Mouse (Mus musculus) heart, postnatal 14 days (tissue): ENCODE data around the gene Plekhj1. TPM values are rescaled to one million over a fixed set of nuclear protein-coding genes. Genes with fewer than 3 reads are reported as not detected.

Source experiments
- DNase-seq, 2 experiments: peaks; one replicate each; pipeline ENCODE4 v3.0.0; 2021 to 2022
- intact Hi-C: fragments of 180-260 bp; cut with DNase I; formaldehyde crosslinking; loops from one replicate; pipeline ENCODE4 v1.15.1; 2025
- total RNA-seq, 2 experiments: library from RNA; stranded (reverse); gene quantifications; 2 replicates each; pipeline ENCODE4 v1.2.3; 2021

Plekhj1 gene
- total RNA-seq, 2 experiments from 2014 or later = 35.7 to 36.3 TPM

DNA sequence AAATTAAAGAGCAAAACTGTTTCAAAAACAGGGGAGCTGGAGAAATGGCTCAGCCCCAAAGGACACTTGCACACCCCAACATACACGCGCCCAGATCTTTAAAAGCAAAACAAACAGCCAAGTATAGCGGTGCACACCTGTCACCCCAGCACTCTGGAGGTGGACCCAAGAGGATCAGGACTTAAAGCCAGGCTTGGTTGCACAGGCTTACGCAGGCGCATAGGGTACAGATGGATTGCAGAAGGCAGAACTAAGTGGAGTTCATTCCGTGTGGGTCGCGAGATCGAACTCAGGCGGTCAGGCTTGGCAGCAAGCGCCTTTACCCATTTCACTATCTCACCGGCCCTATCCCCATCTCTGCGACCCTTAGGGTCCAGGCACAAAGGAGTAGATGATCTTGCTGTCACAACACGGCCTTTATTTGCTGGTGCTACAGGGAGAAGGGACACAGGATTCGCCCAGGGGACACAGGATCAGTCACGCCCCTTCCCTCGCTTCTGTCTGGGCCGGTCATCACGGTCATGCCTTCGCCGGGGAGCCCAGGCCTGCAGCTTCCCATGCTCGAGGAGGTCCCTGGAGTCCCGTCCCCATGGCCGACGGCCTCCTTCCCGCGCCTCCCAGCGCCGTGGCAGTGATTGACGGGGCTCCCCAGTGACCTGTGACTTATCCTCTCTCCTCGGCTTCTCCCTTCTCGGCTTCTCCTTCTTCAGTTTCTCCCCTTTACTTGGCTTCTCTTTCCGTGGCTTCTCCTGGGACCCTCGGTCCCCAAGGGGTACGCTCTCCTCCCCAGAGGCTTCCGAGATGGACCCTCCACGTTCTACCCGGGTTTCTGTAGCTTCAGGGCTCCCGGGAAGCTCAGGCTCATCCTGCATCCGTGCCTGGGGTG, 9.9 kb upstream of the Plekhj1 start:
- DNase-seq = no peak
- intact Hi-C loops = no loop called here

DNA sequence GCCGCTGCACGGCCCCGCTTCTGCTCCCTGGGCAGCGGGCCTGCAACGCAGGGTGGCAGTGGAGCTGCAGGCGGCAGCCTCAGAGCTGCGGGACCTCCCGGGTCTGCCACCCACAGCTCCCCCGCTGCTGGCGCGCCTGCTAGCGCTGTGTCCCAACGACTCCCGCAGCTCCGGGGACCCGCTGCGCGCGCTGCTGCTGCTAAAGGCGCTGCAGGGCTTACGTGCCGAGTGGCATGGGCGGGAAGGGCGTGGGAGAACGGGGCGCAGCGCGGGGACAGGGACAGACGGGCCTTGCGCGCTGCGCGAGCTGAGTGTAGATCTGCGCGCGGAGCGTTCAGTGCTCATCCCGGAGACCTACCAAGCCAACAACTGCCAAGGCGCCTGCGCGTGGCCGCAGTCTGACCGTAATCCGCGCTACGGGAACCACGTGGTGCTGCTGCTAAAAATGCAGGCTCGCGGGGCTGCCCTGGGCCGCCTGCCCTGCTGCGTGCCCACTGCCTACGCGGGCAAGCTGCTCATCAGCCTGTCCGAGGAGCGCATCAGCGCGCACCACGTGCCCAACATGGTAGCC, 8.7 kb upstream of the Plekhj1 start:
- intact Hi-C loops = no loop called here
- peak; percentile 73 to 76 for DNase-seq

DNA sequence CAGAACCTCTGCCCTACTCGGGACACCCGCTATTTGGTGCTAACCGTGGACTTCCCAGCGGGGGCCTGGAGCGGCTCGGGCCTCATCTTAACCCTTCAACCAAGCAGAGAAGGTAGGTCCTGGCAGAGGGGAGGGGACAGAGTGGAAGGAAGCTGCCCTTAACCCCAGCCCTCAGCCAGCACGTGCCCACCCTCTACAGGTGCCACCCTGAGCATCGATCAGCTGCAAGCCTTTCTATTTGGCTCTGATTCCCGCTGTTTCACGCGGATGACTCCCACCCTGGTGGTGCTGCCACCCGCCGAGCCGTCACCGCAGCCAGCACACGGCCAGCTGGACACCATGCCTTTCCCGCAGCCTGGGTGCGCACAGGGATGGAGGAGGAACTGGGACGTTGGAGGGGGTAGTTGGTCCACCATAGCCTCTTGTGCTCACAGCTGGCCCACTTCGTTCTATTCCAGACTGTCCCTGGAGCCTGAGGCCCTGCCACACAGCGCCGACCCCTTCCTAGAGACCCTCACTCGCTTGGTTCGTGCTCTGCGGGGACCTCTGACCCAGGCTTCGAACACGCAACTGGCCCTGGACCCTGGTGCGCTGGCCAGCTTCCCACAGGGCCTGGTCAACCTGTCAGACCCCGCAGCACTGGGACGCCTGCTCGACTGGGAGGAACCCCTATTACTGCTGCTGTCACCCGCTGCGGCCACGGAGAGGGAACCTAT, 8.1 kb upstream of the Plekhj1 start:
- no peak for DNase-seq
- intact Hi-C loops = no loop called here

DNA sequence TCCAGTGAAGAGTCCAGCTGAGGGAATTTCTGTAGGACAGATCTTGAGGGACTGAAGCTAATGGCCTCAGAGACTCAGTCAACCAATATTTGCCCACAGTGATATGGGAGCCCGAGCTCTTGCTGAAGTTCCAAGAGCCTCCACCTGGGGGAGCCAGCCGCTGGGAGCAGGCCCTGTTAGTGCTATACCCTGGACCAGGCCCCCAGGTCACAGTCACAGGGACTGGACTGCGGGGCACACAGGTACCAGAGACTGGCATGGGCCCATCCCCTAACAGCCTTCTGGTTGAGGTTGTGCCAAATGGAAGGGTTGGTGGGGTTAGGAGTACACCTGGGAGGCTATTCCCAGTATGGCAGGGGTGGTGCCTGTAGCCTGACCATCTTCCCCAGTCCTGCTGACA, 7.5 kb upstream of the Plekhj1 start:
- intact Hi-C loops = no loop called here

DNA sequence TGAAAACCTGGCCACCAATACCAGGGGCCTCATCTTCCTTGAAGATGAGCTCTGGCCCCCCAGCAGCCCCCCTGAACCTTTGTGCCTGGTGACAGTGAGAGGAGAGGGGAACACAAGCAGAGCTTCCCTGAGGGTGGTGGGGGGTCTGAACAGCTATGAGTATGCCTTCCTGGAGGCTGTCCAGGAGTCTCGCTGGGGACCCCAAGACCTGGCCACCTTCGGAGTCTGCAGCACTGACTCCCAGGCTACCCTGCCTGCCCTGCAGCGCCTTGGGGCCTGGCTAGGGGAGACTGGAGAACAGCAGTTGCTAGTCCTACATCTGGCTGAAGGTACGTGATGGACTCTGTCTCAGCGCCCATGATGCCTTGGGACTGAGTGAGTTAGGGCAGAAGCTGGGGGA, 6.9 kb upstream of the Plekhj1 start:
- no peak for DNase-seq
- intact Hi-C loops = no loop called here

More for the DNA sequence above, 7.5 kb upstream of the Plekhj1 start:
- DNase-seq = peak; percentile 70 to 87

DNA sequence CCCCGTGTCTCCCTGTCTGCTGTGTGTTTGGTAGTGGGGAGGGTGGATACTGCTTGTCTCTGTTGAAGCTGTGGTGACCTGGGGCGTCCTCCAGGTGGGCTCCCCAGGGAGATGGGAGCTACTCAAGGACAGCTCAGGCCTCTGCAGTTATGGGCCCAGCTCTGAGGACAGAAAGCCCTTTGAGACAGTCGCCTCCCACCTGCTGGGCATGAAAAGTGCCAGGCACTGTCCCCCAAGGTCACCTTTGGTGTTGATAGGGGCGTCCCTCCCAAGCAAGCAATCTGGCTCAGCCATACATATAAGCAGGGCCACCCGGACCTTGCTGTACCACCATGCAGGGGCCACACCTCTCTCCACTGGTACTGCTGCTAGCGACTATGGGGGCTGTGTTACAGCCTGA, 6.5 kb upstream of the Plekhj1 start, which contains the start of gene Amh:
TSS of gene Amh (plus strand) at position 328 of the 400 bp plus-strand sequence.
- intact Hi-C loops = no loop called here
- no peak for DNase-seq

DNA sequence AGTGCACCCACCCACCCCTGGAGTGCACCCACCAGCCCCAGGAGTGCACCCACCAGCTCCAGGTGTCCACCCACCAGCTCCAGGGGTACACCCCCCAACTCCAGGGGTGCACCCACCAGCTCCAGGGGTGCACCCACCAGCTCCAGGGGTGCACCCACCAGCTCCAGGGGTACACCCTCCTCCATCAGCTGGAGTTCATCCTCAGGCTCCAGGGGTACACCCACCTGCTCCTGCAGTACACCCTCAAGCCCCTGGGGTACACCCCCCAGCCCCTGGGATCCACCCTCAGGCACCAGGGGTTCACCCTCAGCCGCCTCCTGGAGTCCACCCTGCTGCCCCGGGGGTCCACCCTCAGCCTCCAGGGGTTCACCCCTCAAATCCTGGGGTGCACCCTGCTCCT, 5.9 kb upstream of the Plekhj1 start:
- DNase-seq = no peak
- intact Hi-C loops = no loop called here

DNA sequence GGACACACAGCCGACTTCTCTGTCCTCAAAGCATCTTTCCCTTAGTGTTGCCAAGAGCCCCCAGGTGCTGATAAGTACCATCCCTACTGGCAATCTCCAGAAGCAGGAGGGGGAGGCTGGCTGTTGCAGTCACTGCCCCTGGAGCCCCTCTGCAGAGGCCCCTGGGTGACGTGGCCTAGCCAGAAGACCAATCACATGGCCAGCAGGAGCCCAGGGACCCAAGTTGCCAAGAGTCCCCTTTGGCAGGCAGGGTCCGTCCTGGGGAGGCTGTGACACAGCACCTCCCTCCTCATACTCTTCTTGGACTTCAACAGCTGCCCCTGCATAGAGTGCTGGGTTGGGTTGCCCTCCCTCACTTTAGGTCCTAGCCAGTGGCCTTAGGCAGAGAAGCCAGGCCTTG, 4.6 kb upstream of the Plekhj1 start:
- DNase-seq = no peak
- intact Hi-C loops = no loop called here

DNA sequence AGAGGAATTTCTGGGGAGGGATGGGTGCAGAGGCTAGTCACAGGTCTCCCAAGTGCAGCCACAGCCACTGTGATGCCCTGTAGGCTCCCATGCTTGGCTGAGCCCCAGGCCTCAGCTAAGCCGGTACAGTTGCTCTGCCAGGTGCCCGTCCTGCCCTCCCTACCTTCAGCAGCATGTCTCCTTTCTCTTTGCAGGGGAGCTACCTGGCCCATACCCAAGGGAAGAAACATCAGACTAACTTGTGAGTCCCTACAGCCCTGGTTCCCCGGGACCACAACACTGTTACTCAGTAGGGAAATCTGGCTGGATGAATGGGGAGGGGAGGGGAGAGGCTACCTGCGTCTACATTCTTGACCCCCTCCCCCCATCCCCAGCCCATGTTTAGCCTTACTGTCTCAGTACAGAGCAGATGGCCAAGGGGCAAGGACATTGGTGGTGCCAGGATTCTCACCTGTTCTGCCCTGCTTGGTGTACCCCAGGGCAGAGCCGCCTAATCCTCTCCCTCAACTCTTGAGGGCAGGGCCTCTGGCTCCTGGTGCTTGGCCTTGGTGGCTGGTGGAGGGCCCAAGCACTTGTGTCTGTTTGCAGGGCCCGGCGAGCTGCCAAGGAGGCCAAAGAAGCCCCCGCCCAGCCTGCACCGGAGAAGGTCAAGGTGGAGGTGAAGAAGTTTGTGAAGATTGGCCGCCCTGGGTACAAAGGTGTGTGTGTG, 3.9 kb upstream of the Plekhj1 start:
- no peak for DNase-seq
- intact Hi-C loops = no loop called here

DNA sequence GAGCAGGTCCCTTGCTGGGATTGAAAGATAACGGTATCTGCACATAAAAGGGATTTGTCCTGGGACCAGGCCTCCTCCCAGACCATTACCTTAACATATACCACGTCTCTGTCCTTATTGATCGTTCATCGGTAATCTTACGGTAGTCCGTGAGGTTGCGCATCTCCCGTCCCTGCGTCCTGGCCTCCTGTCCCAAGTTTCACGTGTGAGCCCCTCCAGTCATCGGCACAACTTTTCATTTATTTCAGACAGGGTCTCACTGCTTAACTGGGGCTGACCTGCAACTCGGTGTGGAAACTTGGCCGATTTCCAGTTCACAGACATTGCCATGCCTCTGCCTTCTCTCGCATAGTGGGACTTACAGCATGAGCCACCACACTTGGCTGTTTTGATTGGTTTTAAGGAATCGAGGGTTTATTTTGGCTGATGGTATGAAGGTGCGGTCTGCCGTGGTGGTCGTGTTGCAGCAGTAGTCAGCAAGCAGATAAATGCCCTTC, 692 bp upstream of the Plekhj1 start:
- no peak for DNase-seq
- intact Hi-C loops = no loop called here

DNA sequence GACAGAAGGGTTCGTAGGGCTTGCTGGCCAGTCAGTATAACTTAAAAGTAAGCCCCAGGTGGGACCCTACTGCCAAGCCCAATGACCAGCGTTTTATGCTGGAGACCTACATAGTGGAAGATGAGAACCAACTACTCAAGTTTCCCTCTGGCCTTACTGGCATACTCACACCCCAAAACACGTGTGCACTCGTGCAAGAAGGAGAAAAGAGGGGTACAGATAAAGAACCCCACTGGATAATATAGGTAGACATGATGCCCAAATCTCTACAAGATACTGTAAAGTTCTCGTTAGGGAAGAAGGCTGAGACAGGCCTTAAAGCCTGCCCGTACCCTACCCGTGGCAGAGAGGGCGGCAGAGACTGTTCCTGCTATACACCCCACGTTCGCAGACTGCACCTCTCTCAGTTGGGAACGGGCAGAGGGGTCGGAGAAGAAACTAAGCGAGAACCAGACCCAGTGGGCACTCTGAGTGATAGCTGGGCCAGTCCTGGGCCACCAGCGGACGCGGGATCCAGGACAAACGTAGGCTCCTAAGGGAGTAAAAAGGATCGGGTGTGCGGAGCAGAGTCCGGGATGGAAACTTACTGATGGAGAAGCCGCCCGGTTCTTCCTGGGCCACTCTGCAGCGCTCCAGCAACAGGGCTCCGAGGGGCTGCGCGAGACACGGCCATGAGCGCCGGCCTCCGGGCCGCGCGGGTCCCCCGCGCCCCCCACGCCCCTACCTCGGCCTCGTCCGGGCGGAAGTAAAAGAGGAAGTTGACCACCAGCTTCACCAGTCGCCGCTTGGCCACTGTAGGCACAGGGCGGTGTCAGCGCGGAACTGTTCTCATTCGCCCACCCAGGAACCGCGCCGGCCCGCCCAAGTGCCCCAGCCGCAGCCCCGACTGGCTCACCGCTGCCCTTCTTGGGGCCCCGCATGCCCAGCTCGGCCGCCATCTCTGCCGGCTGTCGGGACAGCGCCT, 958 bp downstream of the Plekhj1 start:
- DNase-seq = no peak
- intact Hi-C loops = no loop called here

DNA sequence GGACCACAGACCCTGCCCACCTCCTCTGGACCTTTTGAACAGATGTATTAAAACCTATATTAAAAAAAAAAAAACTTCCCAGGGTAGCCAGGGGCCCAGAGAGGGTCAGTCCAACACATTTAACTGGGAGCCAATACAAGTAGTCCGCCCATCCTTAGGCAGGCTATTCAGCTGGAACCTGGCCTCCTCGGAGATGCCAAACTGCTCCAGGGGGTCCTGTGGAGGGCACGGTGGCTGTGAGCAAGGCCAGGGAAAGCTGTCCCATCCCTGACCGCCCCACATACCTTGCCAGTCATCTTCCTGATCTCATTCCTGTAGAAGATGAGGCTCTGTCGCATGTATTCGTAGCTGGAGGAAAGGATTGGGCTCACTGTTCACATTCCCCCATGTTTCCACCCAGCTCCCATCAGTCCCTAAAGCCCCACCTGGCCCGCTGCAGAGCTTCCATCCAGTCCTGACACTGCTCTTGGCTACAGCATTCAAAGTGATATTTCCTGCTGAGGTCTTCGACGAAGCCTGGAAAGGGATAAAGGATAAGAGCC, 2.0 kb downstream of the Plekhj1 start:
- intact Hi-C loops = no loop called here
- DNase-seq = no peak

DNA sequence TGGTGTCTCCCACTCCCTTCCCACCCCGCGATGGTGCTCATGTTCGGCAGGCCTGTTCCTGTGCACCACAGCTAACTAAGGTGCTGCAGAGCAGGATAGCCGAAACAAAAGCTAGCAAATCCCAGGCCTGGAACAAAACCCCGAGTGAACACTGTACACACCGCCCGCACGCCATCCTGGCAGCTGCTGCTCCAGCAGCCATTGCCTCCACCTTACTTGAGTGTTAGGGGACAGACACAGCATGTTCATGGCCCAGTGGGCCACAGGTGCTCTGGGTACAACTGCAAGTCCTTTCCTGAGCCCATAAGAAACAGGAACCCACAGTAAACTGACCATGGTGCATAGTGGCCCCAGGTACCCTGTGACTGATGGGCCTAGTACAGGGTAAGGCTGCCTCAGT, 3.7 kb downstream of the Plekhj1 start:
- intact Hi-C loops = no loop called here
- DNase-seq = no peak

DNA sequence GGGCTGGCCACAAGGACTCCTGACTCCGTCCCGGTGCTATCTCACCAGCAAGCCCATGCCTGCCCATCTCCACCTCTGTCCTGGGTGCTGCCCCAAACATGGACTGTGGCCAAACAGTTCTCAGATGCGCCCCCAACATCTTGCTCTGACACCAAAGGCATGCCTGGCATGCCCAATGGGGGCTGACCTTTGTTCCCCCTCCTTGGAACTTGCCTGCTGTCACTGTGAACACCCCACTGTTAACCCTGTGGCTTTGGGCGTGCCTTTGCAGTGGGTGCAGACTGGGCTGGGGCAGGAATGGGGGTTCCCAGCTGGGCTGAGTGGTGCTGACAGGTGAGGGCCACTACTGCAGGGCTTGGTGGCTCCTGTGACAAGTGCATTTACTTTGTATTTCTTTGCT, 4.6 kb downstream of the Plekhj1 start:
- no peak for DNase-seq
- intact Hi-C loops = no loop called here

DNA sequence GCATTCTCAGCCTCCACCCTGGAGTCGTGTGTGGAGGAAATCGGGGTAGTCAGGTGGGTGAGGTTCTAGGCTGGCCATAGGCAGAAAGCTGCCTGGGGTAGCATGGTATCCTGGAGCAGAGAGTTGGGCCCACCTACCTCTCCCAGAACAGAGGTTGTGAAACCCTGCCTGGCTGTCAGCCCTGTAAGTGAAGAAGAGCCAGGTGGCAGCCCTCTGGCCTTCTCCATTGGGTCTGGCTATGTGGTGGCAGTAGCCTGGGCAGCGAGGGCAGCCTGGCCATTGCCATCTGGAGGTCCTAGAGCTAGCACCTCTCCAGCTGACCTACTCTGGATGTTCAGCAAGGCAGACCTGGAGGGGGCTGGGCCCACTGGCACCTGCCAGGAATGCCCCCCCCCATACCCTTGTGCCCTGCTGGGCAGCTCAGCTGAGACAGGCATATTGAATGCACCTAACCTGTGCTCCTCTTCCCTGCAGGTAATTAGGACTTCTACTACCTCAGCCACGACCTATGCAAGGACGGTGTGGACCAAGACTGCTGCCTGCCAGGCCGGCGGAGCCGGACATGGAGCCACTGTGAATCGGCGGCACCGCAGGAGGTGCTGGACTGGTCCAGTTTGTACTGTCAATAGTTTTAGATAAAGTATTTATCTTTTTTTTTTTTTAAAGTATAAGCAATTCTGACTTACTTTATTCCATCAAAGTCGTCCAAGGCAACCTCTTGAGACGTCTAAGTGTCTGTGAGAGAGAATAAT, 5.2 kb downstream of the Plekhj1 start:
- DNase-seq = no peak
- intact Hi-C loops = no loop called here

DNA sequence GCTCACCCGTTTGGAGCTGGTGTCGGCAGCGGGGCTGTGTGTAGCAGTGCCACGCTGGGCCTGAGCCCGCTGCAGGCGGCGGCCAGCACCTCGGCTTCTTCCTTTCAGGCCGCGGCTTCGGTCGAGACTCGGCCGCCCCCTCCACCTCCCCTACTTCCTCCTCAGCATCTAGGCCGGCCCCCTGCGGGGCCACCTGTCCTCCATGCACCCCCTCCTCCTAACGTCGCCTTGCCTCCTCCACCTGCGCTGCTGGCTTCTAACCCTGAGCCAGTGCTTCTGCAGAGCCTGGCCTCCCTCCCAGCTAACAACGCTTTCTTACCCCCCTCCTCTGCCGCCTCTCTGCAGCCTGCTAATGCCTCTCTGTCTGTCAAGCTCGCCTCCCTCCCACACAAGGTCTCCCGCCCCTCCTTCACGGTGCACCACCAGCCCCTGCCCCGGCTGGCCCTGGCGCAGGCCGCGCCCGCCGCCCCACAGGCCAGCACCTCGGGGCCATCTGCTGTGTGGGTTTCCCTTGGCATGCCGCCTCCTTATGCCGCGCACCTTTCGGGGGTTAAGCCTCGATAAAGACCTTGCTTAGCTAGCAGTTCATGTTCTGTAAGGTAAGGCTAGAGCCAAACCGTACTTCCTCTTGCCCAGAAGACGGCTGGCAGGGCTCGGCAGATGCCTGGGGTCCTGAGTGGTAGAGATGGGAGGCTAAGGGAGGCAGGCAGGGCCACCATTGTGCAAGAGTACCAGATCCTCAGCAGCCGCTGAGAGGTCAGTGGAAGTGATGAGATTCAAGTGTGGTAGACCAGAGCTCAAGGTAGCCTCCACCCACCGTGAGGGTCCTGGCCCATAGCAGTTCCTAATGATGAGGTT, 6.0 kb downstream of the Plekhj1 start:
- DNase-seq = no peak
- intact Hi-C loops = no loop called here

DNA sequence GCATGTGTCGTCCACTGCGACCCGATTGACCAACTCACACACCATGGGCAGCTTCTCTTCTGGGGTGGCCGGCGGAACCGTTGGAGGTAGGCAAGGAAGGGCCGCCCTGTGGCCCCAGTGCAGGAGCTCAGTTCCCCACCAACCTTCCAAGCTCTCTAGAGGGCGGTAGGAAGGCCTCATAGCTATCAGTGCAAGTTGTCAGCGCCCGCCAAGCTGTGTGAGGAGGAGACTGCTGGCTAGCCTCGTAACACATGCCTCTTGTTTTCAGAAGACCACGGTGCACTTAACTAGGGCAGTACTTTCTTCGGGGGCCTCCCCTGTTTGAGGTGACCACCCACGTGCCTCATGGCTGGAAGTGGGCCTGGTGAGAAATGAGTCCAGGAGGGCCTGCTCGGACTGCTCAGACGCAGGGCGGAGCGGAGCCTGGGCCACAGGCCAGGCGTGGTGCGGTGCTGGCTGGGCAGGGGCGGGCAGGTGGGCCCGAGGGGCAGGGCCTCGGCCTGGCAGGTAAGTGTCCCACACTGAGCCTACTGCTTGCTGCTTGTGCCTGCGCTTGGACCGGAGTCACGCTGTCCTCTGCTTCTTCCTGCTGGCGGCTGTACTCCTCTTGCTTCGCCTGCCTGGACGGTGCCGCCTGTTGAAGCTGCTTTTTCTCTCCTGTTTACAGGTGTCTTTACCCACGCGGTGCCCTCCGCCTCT, 6.8 kb downstream of the Plekhj1 start:
- no peak for DNase-seq
- intact Hi-C loops = no loop called here
